Mouse (Mus musculus): ENCODE measurements at regions not wholly inside any gene's neighbourhood (a gene's known extent, or its start where the extent isn't known, plus 50 kb on each side); places are given as distances from the start of the nearest gene placed in this dataset.

DNA sequence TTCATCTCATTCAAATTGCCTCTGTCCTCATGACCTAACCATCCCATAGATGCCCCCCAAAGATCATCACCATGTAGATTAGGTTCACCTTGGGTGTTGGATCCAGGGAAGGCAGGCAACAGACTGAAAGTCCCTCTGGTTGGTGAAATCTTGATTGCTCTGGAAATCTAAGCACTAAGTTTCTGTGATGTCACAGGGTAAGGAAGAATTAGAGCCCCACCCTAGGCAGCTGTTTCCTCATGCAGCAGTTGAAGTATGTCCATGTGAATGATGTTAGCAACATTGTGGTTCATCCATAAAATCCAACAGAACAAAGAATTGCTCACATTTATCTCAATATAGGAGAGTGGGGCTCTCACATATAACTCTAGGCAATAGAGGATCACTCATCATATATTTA lies 175.5 kb downstream of the Plk2 start:
- Histone ChIP-seq H3K9ac (no peak overlapping the region), H3K4me3 (no peak overlapping the region), H3K27ac (no peak overlapping the region), H3K9me3 (no peaks in the 10 kb centered on the region), H3K4me2 (no peak overlapping the region), H3K4me1 (replicated peaks) (peaks cover 18% of the 10 kb centered on the region), H3K36me3 (no peaks in the 10 kb centered on the region), H3K27me3 (no peaks in the 10 kb centered on the region)
- ATAC-seq (ENCODE audit: low FRiP score) = no peak

- WGBS = 59% methylated on average over 7 of the region's 7 CpGs
- Histone ChIP-seq H3K4me1 (replicated peaks) (peaks cover 19% of the 10 kb centered on the region), H3K27ac (peak overlapping the region; percentile 60), H3K4me3 (no peak overlapping the region), H3K36me3 (no peaks in the 10 kb centered on the region), H3K9me3 (no peaks in the 10 kb centered on the region), H3K27me3 (no peaks in the 10 kb centered on the region), H3K9ac (no peak overlapping the region), H3K4me2 (no peak overlapping the region)
- peak; percentile 43; the same call in 1 of the 2 replicates for ATAC-seq (ENCODE audit: low FRiP score)
These were observed 178.7 kb downstream of the Plk2 start for GRCm38 (mm10) chr13:110573360-110574065.

- 51% methylated on average over 6 of the region's 6 CpGs for whole genome bisulfite sequencing
- 0 out of 2 replicates have a peak, but pooled peaks have one; percentile 52 for ATAC-seq (ENCODE audit: low FRiP score)
These were observed 180.1 kb downstream of the Plk2 start for GRCm38 (mm10) chr13:110574764-110575471.

DNA sequence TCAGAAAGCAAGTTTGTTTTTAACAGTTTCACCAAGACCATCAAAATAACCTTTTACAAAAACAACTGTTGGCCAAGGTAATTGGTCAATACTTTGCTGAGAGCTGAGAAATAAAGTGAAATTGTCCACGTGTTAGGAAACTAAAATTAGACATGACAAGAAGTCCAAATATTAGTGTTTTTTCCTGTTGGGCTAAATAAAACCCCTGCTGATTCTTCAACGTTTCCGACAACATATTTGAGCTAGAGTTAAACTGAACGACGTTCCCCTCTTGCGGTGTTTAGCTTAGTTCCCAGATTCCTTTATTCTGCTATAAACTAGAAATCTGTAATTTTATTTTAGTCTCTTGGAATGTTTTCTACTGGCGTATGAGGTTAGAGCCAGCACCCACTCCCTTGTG lies 183.3 kb downstream of the Plk2 start:
- Histone ChIP-seq H3K27me3 (no peaks in the 10 kb centered on the region), H3K27ac (no peak overlapping the region), H3K36me3 (no peaks in the 10 kb centered on the region), H3K9ac (no peak overlapping the region), H3K4me3 (no peak overlapping the region), H3K9me3 (no peaks in the 10 kb centered on the region), H3K4me2 (no peak overlapping the region), H3K4me1 (replicated peaks) (peaks cover 19% of the 10 kb centered on the region)
- ATAC-seq (ENCODE audit: low FRiP score) = no peak
- WGBS = 79% methylated on average over 7 of the region's 7 CpGs

More at GRCm38 (mm10) chr13:110574764-110575471, 180.1 kb downstream of the Plk2 start:
- Histone ChIP-seq H3K27me3 (no peaks in the 10 kb centered on the region), H3K36me3 (no peaks in the 10 kb centered on the region), H3K27ac (peak overlapping the region; percentile 45; the same call in 1 of the 2 replicates), H3K9ac (no peak overlapping the region), H3K4me3 (no peak overlapping the region), H3K4me1 (replicated peaks) (peaks cover 19% of the 10 kb centered on the region), H3K9me3 (no peaks in the 10 kb centered on the region), H3K4me2 (no peak overlapping the region)

DNA sequence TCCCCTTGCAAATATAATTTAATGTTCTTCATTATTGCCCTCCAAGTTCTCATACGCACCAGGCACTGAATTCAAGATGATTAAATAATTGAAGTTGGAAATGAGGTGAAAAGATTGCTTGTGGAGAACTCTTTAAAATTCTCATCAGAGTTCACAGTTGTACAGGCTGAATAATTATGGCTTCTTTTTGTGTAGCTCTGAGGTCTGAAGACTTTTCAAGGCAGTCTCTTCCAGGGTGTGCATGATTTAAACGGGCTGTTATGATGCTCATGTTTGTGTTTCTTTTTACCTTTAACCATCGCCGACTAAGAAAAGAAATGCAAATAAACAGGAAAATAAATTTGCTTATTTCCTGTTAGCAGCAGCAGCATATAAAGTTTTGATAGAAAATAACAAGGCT lies 185.3 kb downstream of the Plk2 start:
- Histone ChIP-seq H3K9me3 (no peaks in the 10 kb centered on the region), H3K36me3 (no peaks in the 10 kb centered on the region), H3K27ac (no peak overlapping the region), H3K27me3 (no peaks in the 10 kb centered on the region), H3K4me1 (replicated peaks) (peaks cover 3% of the 10 kb centered on the region), H3K9ac (no peak overlapping the region), H3K4me3 (no peak overlapping the region), H3K4me2 (no peak overlapping the region)
- ATAC-seq (ENCODE audit: low FRiP score) = no peak
- WGBS = 77% methylated on average over 4 of the region's 4 CpGs

GRCm38 (mm10) chr13:110580570-110580969 lies 185.7 kb downstream of the Plk2 start:
- Histone ChIP-seq H3K9ac (no peak overlapping the region), H3K27ac (no peak overlapping the region), H3K4me2 (no peak overlapping the region), H3K36me3 (no peaks in the 10 kb centered on the region), H3K4me3 (no peak overlapping the region), H3K27me3 (no peaks in the 10 kb centered on the region), H3K9me3 (no peaks in the 10 kb centered on the region), H3K4me1 (replicated peaks) (no peaks in the 10 kb centered on the region; the same call in 1 of the 2 replicates)
- WGBS = 73% methylated on average over 5 of the region's 5 CpGs
- ATAC-seq (ENCODE audit: low FRiP score) = no peak

- Histone ChIP-seq H3K4me3 (no peak overlapping the region), H3K4me2 (no peak overlapping the region), H3K9ac (no peak overlapping the region), H3K27ac (no peak overlapping the region), H3K27me3 (no peaks in the 10 kb centered on the region), H3K9me3 (no peaks in the 10 kb centered on the region), H3K4me1 (replicated peaks) (no peaks in the 10 kb centered on the region), H3K36me3 (no peaks in the 10 kb centered on the region)
- WGBS = 65% methylated on average over 10 of the region's 10 CpGs
- no peak for ATAC-seq (ENCODE audit: low FRiP score)
These were observed 189.9 kb downstream of the Plk2 start for GRCm38 (mm10) chr13:110584765-110585164.

DNA sequence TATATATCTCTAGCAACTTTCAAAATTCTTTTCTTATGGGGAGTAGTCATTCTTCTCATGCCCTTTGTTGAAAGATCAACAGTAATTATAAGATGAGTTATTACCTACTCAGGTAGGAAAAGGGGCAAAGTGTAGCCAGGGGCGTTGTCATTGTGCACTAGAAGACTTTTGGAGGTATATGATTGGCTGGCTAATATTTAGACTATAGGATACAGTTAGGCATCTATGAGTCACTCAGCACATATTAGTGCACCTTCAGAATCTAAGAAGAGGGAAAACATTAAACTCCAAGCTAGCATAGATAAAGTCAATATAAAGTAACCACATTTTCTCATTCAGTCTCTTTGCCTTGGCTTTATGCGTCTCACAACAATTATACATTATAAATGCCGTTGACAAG lies 199.8 kb downstream of the Plk2 start:
- no peaks in the 10 kb centered on the region for H3K27me3 ChIP-seq
- H3K9ac ChIP-seq = no peak overlapping the region
- H3K4me3 ChIP-seq = no peak overlapping the region
- H3K9me3 ChIP-seq = no peaks in the 10 kb centered on the region
- 94% methylated on average over 3 of the region's 3 CpGs for WGBS
- H3K27ac ChIP-seq = no peak overlapping the region
- no peaks in the 10 kb centered on the region for H3K36me3 ChIP-seq
- no peak overlapping the region for H3K4me2 ChIP-seq
- ATAC-seq (ENCODE audit: low FRiP score) = no peak
- no peaks in the 10 kb centered on the region; the same call in 1 of the 2 replicates for H3K4me1 ChIP-seq (replicated peaks)

- Histone ChIP-seq H3K9me3 (no peaks in the 10 kb centered on the region), H3K27me3 (no peaks in the 10 kb centered on the region), H3K4me3 (no peak overlapping the region), H3K27ac (no peak overlapping the region), H3K4me1 (replicated peaks) (no peaks in the 10 kb centered on the region; the same call in 1 of the 2 replicates), H3K36me3 (no peaks in the 10 kb centered on the region), H3K9ac (no peak overlapping the region), H3K4me2 (no peak overlapping the region)
- no peak for ATAC-seq (ENCODE audit: low FRiP score)
- WGBS = 85% methylated on average over 3 of the region's 3 CpGs
These were observed 204.8 kb downstream of the Plk2 start for GRCm38 (mm10) chr13:110599666-110600065.

DNA sequence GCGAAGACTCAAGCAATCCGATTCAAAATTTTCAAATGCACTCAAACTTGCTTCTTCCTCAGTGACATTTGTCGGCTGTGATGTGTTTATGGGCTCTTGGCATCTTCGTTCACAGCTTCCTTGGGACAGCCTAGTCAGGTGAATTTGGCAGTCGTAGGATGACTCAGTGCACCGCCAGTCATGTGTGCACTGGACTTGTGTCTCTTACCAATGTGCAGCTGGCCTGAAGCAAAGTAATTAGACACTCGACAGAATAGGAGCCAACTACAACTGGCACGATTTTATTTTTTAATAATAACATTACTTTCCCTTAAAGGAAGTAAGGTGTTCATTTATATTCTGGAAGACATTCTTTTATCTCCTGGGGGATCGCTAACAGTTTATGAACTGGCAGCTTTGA lies 205.5 kb downstream of the Plk2 start:
- no peaks in the 10 kb centered on the region for H3K36me3 ChIP-seq
- WGBS = 86% methylated on average over 9 of the region's 9 CpGs
- no peaks in the 10 kb centered on the region for H3K27me3 ChIP-seq
- H3K4me2 ChIP-seq = no peak overlapping the region
- no peaks in the 10 kb centered on the region; the same call in 1 of the 2 replicates for H3K4me1 ChIP-seq (replicated peaks)
- ATAC-seq (ENCODE audit: low FRiP score) = no peak
- H3K4me3 ChIP-seq = no peak overlapping the region
- no peak overlapping the region for H3K27ac ChIP-seq
- no peak overlapping the region for H3K9ac ChIP-seq
- no peaks in the 10 kb centered on the region for H3K9me3 ChIP-seq

DNA sequence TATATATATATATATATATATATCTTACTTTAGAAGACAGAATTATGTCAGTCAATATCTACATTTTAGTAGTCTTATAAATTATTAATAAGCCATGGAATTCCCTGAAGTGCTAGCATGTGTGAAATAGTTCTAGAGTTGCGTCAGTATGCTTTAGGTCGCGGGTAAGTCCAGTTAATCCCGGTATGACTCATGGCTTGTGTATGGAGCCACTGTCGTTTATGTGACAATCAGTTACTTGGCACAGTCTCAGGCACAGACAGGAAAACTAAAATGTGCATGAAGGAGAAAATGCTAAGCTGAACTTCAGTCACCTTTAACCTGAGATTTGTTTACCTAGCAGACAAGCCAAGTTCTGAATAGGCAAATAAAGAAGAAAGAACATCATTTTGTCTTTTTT lies 206.5 kb downstream of the Plk2 start:
- H3K27ac ChIP-seq = no peak overlapping the region
- H3K4me3 ChIP-seq = no peak overlapping the region
- ATAC-seq (ENCODE audit: low FRiP score) = no peak
- H3K9ac ChIP-seq = no peak overlapping the region
- no peaks in the 10 kb centered on the region for H3K27me3 ChIP-seq
- H3K9me3 ChIP-seq = no peaks in the 10 kb centered on the region
- H3K36me3 ChIP-seq = no peaks in the 10 kb centered on the region
- 70% methylated on average over 5 of the region's 5 CpGs for WGBS
- no peaks in the 10 kb centered on the region; the same call in 1 of the 2 replicates for H3K4me1 ChIP-seq (replicated peaks)
- no peak overlapping the region for H3K4me2 ChIP-seq

DNA sequence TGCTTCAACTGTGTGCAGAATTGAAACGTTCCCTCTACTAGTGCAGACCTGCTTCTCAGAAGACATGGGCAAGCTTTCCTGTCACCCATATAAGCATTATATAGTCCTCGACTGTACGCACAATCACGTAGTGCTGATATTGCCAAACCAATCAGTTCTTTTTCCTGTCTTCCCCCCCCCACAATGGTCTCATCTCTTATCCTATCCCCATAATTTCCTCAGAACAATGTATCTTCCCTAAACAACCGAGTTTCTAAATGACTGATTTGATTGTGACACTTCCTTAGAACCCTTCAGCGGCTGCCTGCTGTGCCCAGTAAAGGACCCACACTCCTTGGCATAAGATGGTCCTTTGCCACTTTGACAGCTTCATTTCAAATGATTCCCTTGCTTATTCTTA lies 207.0 kb downstream of the Plk2 start:
- no peak overlapping the region for H3K27ac ChIP-seq
- H3K9me3 ChIP-seq = no peaks in the 10 kb centered on the region
- no peak for ATAC-seq (ENCODE audit: low FRiP score)
- no peaks in the 10 kb centered on the region for H3K36me3 ChIP-seq
- H3K4me2 ChIP-seq = no peak overlapping the region
- no peak overlapping the region for H3K4me3 ChIP-seq
- no peak overlapping the region for H3K9ac ChIP-seq
- H3K27me3 ChIP-seq = no peaks in the 10 kb centered on the region
- 79% methylated on average over 6 of the region's 6 CpGs for WGBS
- H3K4me1 ChIP-seq (replicated peaks) = no peaks in the 10 kb centered on the region; the same call in 1 of the 2 replicates

DNA sequence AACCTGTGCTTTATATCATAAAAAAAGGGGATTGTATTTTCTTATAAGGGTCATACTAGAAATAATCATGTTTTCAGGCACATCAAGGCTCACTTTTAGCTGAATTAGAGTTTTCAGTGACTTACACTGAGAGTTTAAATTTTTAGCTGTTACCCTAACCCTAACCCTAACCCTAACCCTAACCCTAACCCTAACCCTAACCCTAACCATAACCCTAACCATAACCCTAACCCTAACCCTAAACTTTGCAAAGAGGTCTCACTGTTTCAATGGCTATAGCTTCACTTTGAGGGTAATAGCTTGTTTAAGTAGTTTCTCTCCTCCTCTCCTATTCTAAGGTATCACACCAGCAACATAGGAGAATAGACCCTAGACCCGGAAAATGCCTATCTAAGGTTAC lies 208.0 kb downstream of the Plk2 start:
- Histone ChIP-seq H3K4me1 (replicated peaks) (no peaks in the 10 kb centered on the region; the same call in 1 of the 2 replicates), H3K4me3 (no peak overlapping the region), H3K27me3 (no peaks in the 10 kb centered on the region), H3K4me2 (no peak overlapping the region), H3K9ac (no peak overlapping the region), H3K27ac (no peak overlapping the region), H3K36me3 (no peaks in the 10 kb centered on the region), H3K9me3 (no peaks in the 10 kb centered on the region)
- no peak for ATAC-seq (ENCODE audit: low FRiP score)
- 96% methylated on average over 1 of the region's 1 CpGs for WGBS
